Mouse (Mus musculus) thymus, adult 18-20 months (tissue): ENCODE results near the gene Clvs2.

Source experiments
- DNase-seq, 2 experiments: peaks; one replicate each; pipeline ENCODE4 v3.0.0; 2022; ENCODE audit warnings: mixed read lengths in 2 of 2

The Clvs2 gene

GRCm38 (mm10) chr10:33624131-33624879, at the start of gene Clvs2:
Clvs2 (minus strand) TSS chr10:33624769.
- no peak for DNase-seq

- no peak for DNase-seq
These were observed 28.6 kb upstream of the Clvs2 start for GRCm38 (mm10) chr10:33653142-33653541.

- no peak for DNase-seq
These were observed 985 bp downstream of the Clvs2 start for GRCm38 (mm10) chr10:33623577-33623991.

- no peak for DNase-seq
These were observed 1.9 kb downstream of the Clvs2 start for GRCm38 (mm10) chr10:33622700-33623099.

- no peak for DNase-seq
These were observed 8.4 kb downstream of the Clvs2 start for GRCm38 (mm10) chr10:33616207-33616606.

- no peak for DNase-seq
These were observed 11.4 kb downstream of the Clvs2 start for GRCm38 (mm10) chr10:33613197-33613596.

- DNase-seq, result no peak
These were observed 31.8 kb downstream of the Clvs2 start for GRCm38 (mm10) chr10:33592732-33593131.

- DNase-seq, result no peak
These were observed 35.8 kb downstream of the Clvs2 start for GRCm38 (mm10) chr10:33588800-33589199.

- DNase-seq, result no peak
These were observed 37.5 kb downstream of the Clvs2 start for GRCm38 (mm10) chr10:33587118-33587517.

- DNase-seq, result no peak
These were observed 66.5 kb downstream of the Clvs2 start for GRCm38 (mm10) chr10:33558081-33558480.

GRCm38 (mm10) chr10:33540331-33540730, 84.2 kb downstream of the Clvs2 start:
- DNase-seq, result no peak
